Mouse (Mus musculus) MEL (cell line): ENCODE measurements around the gene Ttll1. TPM values are rescaled to one million over a fixed set of nuclear protein-coding genes. Genes with fewer than 3 reads are reported as not detected.

ENCODE experiments used
- DNase-seq: peaks from one replicate; pipeline ENCODE4 v3.0.0; 2011; ENCODE audit warnings: low read depth, low spot score
- H3K27ac ChIP-seq: 2 replicates; pipeline ENCODE4 v1.5.1; 2012; ENCODE audit warnings: low read depth, mild to moderate bottlenecking, control low read depth, low read length, moderate library complexity; ENCODE audit not compliant: control insufficient read depth
- H3K27me3 ChIP-seq, 2 experiments: fragments of 150-350 bp in 1 of 2; sonication (generic) in 1 of 2; 2 replicates each; pipeline ENCODE4 v1.6.1; 2012; ENCODE audit warnings: low read length in 2 of 2, mild to moderate bottlenecking in 2 of 2, improper control_type of control experiment in 1 of 2, moderate library complexity in 1 of 2; ENCODE audit not compliant: insufficient read depth in 2 of 2, control insufficient read depth in 1 of 2
- H3K36me3 ChIP-seq, 2 experiments: 2 replicates each; pipeline ENCODE4 v1.6.1; 2012 to 2014; ENCODE audit warnings: low read length in 2 of 2, improper control_type of control experiment in 1 of 2, inconsistent platforms in 1 of 2, mild to moderate bottlenecking in 1 of 2; ENCODE audit not compliant: insufficient read depth in 2 of 2, control insufficient read depth in 1 of 2
- H3K4me1 ChIP-seq, 2 experiments: fragments of 150-350 bp in 1 of 2; sonication (generic) in 1 of 2; 2 replicates each; pipeline ENCODE4 v1.6.1; 2012; ENCODE audit warnings: low read length in 2 of 2, improper control_type of control experiment in 1 of 2, mild to moderate bottlenecking in 1 of 2; ENCODE audit not compliant: insufficient read depth in 2 of 2, control insufficient read depth in 1 of 2
- H3K4me3 ChIP-seq, 2 experiments: fragments of 150-350 bp in 1 of 2; sonication (generic) in 1 of 2; 2 replicates each; pipeline ENCODE4 v1.5.1; 2012; ENCODE audit warnings: low read depth in 2 of 2, low read length in 2 of 2, mild to moderate bottlenecking in 2 of 2, moderate library complexity in 2 of 2, control low read depth in 1 of 2, improper control_type of control experiment in 1 of 2; ENCODE audit not compliant: control insufficient read depth in 1 of 2, insufficient read depth in 1 of 2
- H3K79me2 ChIP-seq: 2 replicates; pipeline ENCODE4 v1.6.1; 2012; ENCODE audit warnings: mild to moderate bottlenecking, low read length, moderate library complexity; ENCODE audit not compliant: control insufficient read depth, poor library complexity, insufficient read depth
- H3K9ac ChIP-seq: 2 replicates; pipeline ENCODE4 v1.6.1; 2012; ENCODE audit warnings: low read depth, mild to moderate bottlenecking, control low read depth, low read length, moderate library complexity; ENCODE audit not compliant: control insufficient read depth, poor library complexity, severe bottlenecking
- H3K9me3 ChIP-seq: fragments of 150-350 bp; sonication (generic); replicated peaks from 2 replicates; pipeline ENCODE4 v1.6.1; 2012; ENCODE audit warnings: mild to moderate bottlenecking, low read length, improper control_type of control experiment, moderate library complexity; ENCODE audit not compliant: insufficient read depth
- BHLHE40 ChIP-seq: IDR thresholded peaks from 2 replicates; pipeline ENCODE4 v1.6.1; 2012; ENCODE audit warnings: low read depth, mild to moderate bottlenecking, inconsistent platforms, low read length, improper control_type of control experiment, borderline replicate concordance
- CHD2 ChIP-seq: IDR thresholded peaks from 2 replicates; pipeline ENCODE4 v1.6.1; 2011; ENCODE audit warnings: low read length, improper control_type of control experiment
- CTCF ChIP-seq, 3 experiments: IDR thresholded peaks in 2 of 3; conservative IDR thresholded peaks in 1 of 3; 2 replicates each; pipeline ENCODE4 v1.5.1; 2011 to 2012; ENCODE audit warnings: low read length in 3 of 3, low read depth in 2 of 3, mild to moderate bottlenecking in 2 of 3, improper control_type of control experiment in 1 of 3, inconsistent platforms in 1 of 3, mixed read lengths in 1 of 3, moderate library complexity in 1 of 3; ENCODE audit not compliant: control insufficient read depth in 1 of 3, insufficient read depth in 1 of 3, poor library complexity in 1 of 3, severe bottlenecking in 1 of 3
- ELF1 ChIP-seq: IDR thresholded peaks from 2 replicates; pipeline ENCODE4 v1.6.1; 2014; ENCODE audit warnings: low read depth, mild to moderate bottlenecking, inconsistent platforms, low read length, improper control_type of control experiment, moderate library complexity
- ETS1 ChIP-seq: IDR thresholded peaks from 2 replicates; pipeline ENCODE4 v1.6.1; 2012; ENCODE audit warnings: low read depth, mild to moderate bottlenecking, inconsistent platforms, low read length, improper control_type of control experiment, moderate library complexity
- GATA1 ChIP-seq: IDR thresholded peaks from 2 replicates; pipeline ENCODE4 v1.6.1; 2011; ENCODE audit warnings: low read depth, low read length, improper control_type of control experiment
- KAT2A ChIP-seq: conservative IDR thresholded peaks from 2 replicates; pipeline ENCODE4 v1.6.1; 2012; ENCODE audit warnings: low read depth, low read length, improper control_type of control experiment, inconsistent platforms
- MAFK ChIP-seq: IDR thresholded peaks from 2 replicates; pipeline ENCODE4 v1.6.1; 2011; ENCODE audit warnings: low read depth, mild to moderate bottlenecking, low read length, improper control_type of control experiment, borderline replicate concordance
- MAZ ChIP-seq: IDR thresholded peaks from 2 replicates; pipeline ENCODE4 v1.6.1; 2012; ENCODE audit warnings: low read depth, mild to moderate bottlenecking, inconsistent platforms, low read length, improper control_type of control experiment
- MXI1 ChIP-seq: IDR thresholded peaks from 2 replicates; pipeline ENCODE4 v1.6.1; 2011; ENCODE audit warnings: mild to moderate bottlenecking, low read depth, low read length, improper control_type of control experiment
- MYB ChIP-seq: IDR thresholded peaks from 2 replicates; pipeline ENCODE4 v1.6.1; 2011; ENCODE audit warnings: mild to moderate bottlenecking, low read depth, low read length, improper control_type of control experiment
- MYC ChIP-seq: IDR thresholded peaks from 2 replicates; pipeline ENCODE4 v1.6.1; 2011; ENCODE audit warnings: low read depth, mild to moderate bottlenecking, low read length, improper control_type of control experiment, moderate library complexity
- NRF1 ChIP-seq: IDR thresholded peaks from 2 replicates; pipeline ENCODE4 v1.6.1; 2014; ENCODE audit warnings: low read depth, mild to moderate bottlenecking, inconsistent platforms, low read length, improper control_type of control experiment, moderate library complexity; ENCODE audit not compliant: poor library complexity, insufficient read depth, severe bottlenecking
- RAD21 ChIP-seq: IDR thresholded peaks from 2 replicates; pipeline ENCODE4 v1.6.1; 2011; ENCODE audit warnings: mild to moderate bottlenecking, low read depth, low read length, improper control_type of control experiment
- RCOR1 ChIP-seq: IDR thresholded peaks from 2 replicates; pipeline ENCODE4 v1.6.1; 2012; ENCODE audit warnings: low read depth, mild to moderate bottlenecking, inconsistent platforms, low read length, improper control_type of control experiment
- SMC3 ChIP-seq: IDR thresholded peaks from 2 replicates; pipeline ENCODE4 v1.6.1; 2011; ENCODE audit warnings: low read depth, low read length, improper control_type of control experiment
- TBP ChIP-seq: IDR thresholded peaks from 2 replicates; pipeline ENCODE4 v1.8.0; 2011; ENCODE audit warnings: low read depth, low read length, improper control_type of control experiment
- UBTF ChIP-seq: IDR thresholded peaks from 2 replicates; pipeline ENCODE4 v1.6.1; 2012; ENCODE audit warnings: low read depth, mild to moderate bottlenecking, inconsistent platforms, low read length, improper control_type of control experiment, moderate library complexity, borderline replicate concordance; ENCODE audit not compliant: insufficient read depth
- ZKSCAN1 ChIP-seq: IDR thresholded peaks from 2 replicates; pipeline ENCODE4 v1.6.1; 2012; ENCODE audit warnings: low read depth, mild to moderate bottlenecking, inconsistent platforms, low read length, improper control_type of control experiment, moderate library complexity
- ZMIZ1 ChIP-seq: IDR thresholded peaks from 2 replicates; pipeline ENCODE4 v1.6.1; 2012; ENCODE audit warnings: low read depth, mild to moderate bottlenecking, inconsistent platforms, low read length, improper control_type of control experiment, moderate library complexity
- polyA plus RNA-seq, 2 experiments: library from polyadenylated mRNA; stranded (reverse) in 1 of 2; unstranded in 1 of 2; fragments of >175 nt in 1 of 2; fragments of >200 nt in 1 of 2; gene quantifications; 2 replicates each; pipeline versions ENCODE4 v1.2.1 to v1.2.4; 2012; ENCODE audit warnings: low replicate concordance in 2 of 2, low read depth in 1 of 2; ENCODE audit not compliant: insufficient read length in 2 of 2, insufficient read depth in 1 of 2, missing spikeins in 1 of 2
- total RNA-seq: library from RNA; depleted of rRNA; stranded (reverse); fragments of 300-350 nt; gene quantifications from 2 replicates; pipeline ENCODE4 v1.2.3, GENCODE M21; 2012

Gene Ttll1
- total and polyA plus RNA-seq, 3 experiments = 3.4 to 14.1 TPM; not detected in 1

GRCm38 (mm10) chr15:83534960-83535889, 24.5 kb upstream of the Ttll1 start:
- no peak for TF ChIP-seq ZKSCAN1
- peak; percentile 74 for TF ChIP-seq GATA1
- DNase-seq = peak; percentile 52
- Histone ChIP-seq H3K79me2 (no peaks in the 10 kb centered on the region), H3K27me3 (no peaks in the 10 kb centered on the region), H3K36me3 (peaks cover 0 to 3% of the 10 kb centered on the region in 2 experiments; a peak in 1 of 4 replicates), H3K9ac (no peak overlapping the region), H3K4me3 (no peak overlapping the region), H3K4me1 (peaks cover 0 to 16% of the 10 kb centered on the region in 2 experiments; a peak in 2 of 4 replicates), H3K27ac (no peak overlapping the region), H3K9me3 (no peaks in the 10 kb centered on the region)

- no peak overlapping the region for H3K27ac ChIP-seq
- H3K4me1 ChIP-seq = peaks cover 0 to 10% of the 10 kb centered on the region in 2 experiments; a peak in 2 of 4 replicates
- H3K9me3 ChIP-seq = no peaks in the 10 kb centered on the region
Observed at GRCm38 (mm10) chr15:83532606-83533005, 21.9 kb upstream of the Ttll1 start.

DNA sequence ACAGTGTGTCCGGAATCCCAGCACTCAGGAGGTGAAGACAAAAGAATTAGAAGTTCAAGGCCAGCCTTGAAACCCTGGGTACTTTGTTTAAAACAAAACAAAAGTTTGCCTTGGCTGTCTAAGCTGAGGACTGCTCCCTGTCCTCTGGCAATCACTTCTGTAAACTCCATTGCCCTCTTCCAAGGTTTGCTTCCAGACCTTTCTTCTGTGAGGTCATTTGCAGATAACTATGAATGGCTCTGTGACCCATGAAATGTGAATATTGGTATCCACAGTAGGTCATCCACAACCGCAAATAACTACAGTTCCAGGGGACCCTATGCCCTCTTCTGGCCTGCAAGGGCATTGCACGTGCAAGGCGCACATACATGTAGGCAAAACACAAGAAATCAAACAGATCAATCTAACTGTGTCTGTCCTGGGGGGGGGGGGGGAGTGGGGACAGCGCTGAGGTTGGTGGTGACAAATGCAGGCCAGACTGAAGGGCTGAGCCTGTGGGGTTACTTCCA, 21.3 kb upstream of the Ttll1 start:
- Histone ChIP-seq H3K4me1 (peaks cover 0 to 13% of the 10 kb centered on the region in 2 experiments; a peak in 2 of 4 replicates), H3K27me3 (no peaks in the 10 kb centered on the region), H3K27ac (no peak overlapping the region), H3K36me3 (peaks cover 0 to 3% of the 10 kb centered on the region in 2 experiments; a peak in 1 of 4 replicates), H3K9ac (no peak overlapping the region), H3K4me3 (no peak overlapping the region), H3K9me3 (no peaks in the 10 kb centered on the region), H3K79me2 (peaks cover 1% of the 10 kb centered on the region; the same call in 1 of the 2 replicates)
- DNase-seq = no peak
- TF ChIP-seq ELF1 (no peak), SMC3 (peak; percentile 20; the same call in 1 of the 2 replicates), KAT2A (no peak), CTCF (IDR thresholded peaks at IDR 0.05 in 2 of 3, conservative IDR thresholded peaks at IDR 0.05 in 1 of 3; ENCODE audit: control insufficient read depth in 1 of 3, insufficient read depth in 1 of 3, low read depth in 2 of 3, low read length in 3 of 3, poor library complexity in 1 of 3, severe bottlenecking in 1 of 3) (peak; percentile 47 to 58 (median 56)), RAD21 (peak; percentile 15; the same call in 1 of the 2 replicates)

More at GRCm38 (mm10) chr15:83532606-83533005, 21.9 kb upstream of the Ttll1 start:
- H3K36me3 ChIP-seq = peaks cover 0 to 3% of the 10 kb centered on the region in 2 experiments; a peak in 1 of 4 replicates
- no peak overlapping the region for H3K4me3 ChIP-seq
- no peaks in the 10 kb centered on the region for H3K27me3 ChIP-seq
- H3K9ac ChIP-seq = no peak overlapping the region
- no peaks in the 10 kb centered on the region for H3K79me2 ChIP-seq
- DNase-seq = no peak
- no peak for TF ChIP-seq KAT2A
- no peak for TF ChIP-seq ZKSCAN1
- TF ChIP-seq MYB = no peak
- no peak for TF ChIP-seq MAZ
- TF ChIP-seq BHLHE40 = no peak
- TF ChIP-seq MXI1 = no peak
- TF ChIP-seq CTCF (IDR thresholded peaks at IDR 0.05 in 2 of 3, conservative IDR thresholded peaks at IDR 0.05 in 1 of 3; ENCODE audit: control insufficient read depth in 1 of 3, insufficient read depth in 1 of 3, low read depth in 2 of 3, low read length in 3 of 3, poor library complexity in 1 of 3, severe bottlenecking in 1 of 3) = no peak
- no peak for TF ChIP-seq NRF1
- TF ChIP-seq MAFK = no peak
- no peak for TF ChIP-seq MYC
- no peak for TF ChIP-seq TBP
- TF ChIP-seq UBTF = no peak
- TF ChIP-seq GATA1 = no peak
- no peak for TF ChIP-seq ETS1
- no peak for TF ChIP-seq CHD2
- no peak for TF ChIP-seq ZMIZ1
- TF ChIP-seq RCOR1 = no peak
